Mouse (Mus musculus) liver, postnatal 0 days (tissue): ENCODE results near the gene Crtc1. TPM values are rescaled to one million over a fixed set of nuclear protein-coding genes. Genes with fewer than 3 reads are reported as not detected.

ENCODE experiments used
- ATAC-seq: fragments of 200-750 bp; cut with Nextera tagmentation; 2 replicates; pipeline ENCODE4 v1.8.0; 2017; ENCODE audit warnings: mild to moderate bottlenecking, moderate library complexity
- DNase-seq: peaks from one replicate; pipeline ENCODE4 v3.0.0-alpha.2; 2016
- H3K27ac ChIP-seq: fragments of 300-500 bp; sonication (generic); 2 replicates; pipeline ENCODE4 v1.5.1; 2014; ENCODE audit warnings: antibody characterized with exemption, moderate library complexity, mild to moderate bottlenecking, low read depth
- H3K27me3 ChIP-seq: fragments of 300-500 bp; sonication (generic); 2 replicates; pipeline ENCODE4 v1.6.1; 2014; ENCODE audit warnings: low read length, control low read depth, mixed read lengths; ENCODE audit not compliant: insufficient read depth
- H3K36me3 ChIP-seq: fragments of 300-500 bp; sonication (generic); replicated peaks from 2 replicates; pipeline ENCODE4 v1.6.1; 2014; ENCODE audit warnings: mild to moderate bottlenecking, control low read depth, low read length, moderate library complexity, mixed read lengths; ENCODE audit not compliant: insufficient read depth
- H3K4me1 ChIP-seq: fragments of 300-500 bp; sonication (generic); 2 replicates; pipeline ENCODE4 v1.6.1; 2014; ENCODE audit warnings: antibody characterized with exemption, mild to moderate bottlenecking, control low read depth; ENCODE audit not compliant: insufficient read depth
- H3K4me2 ChIP-seq: fragments of 300-500 bp; sonication (generic); 2 replicates; pipeline ENCODE4 v1.6.1; 2014; ENCODE audit warnings: low read depth, mild to moderate bottlenecking, low read length, moderate library complexity, mixed read lengths
- H3K4me3 ChIP-seq: fragments of 300-500 bp; sonication (generic); 2 replicates; pipeline ENCODE4 v1.5.1; 2014; ENCODE audit warnings: low read depth, low read length
- H3K9ac ChIP-seq: fragments of 300-500 bp; sonication (generic); replicated peaks from 2 replicates; pipeline ENCODE4 v1.6.1; 2014; ENCODE audit warnings: mild to moderate bottlenecking, moderate library complexity
- H3K9me3 ChIP-seq: fragments of 300-500 bp; sonication (generic); 2 replicates; pipeline ENCODE4 v1.6.1; 2016; ENCODE audit warnings: mild to moderate bottlenecking, control low read depth, low read length, mixed read lengths
- CTCF ChIP-seq: sonication (generic); IDR thresholded peaks from 2 replicates; pipeline ENCODE4 v1.5.1; 2016; ENCODE audit warnings: antibody characterized with exemption, low read depth
- EP300 ChIP-seq: IDR thresholded peaks from 2 replicates; pipeline ENCODE4 v1.6.1; 2016; ENCODE audit warnings: antibody characterized with exemption, low read depth, mild to moderate bottlenecking
- WGBS: fragments of 180-500 bp; shearing (Covaris S2); extraction: QIAGEN DNeasy Blood & Tissue Kit; methylation state at CpG from one replicate; pipeline ENCODE4 v1.1.7; 2014; ENCODE audit not compliant: insufficient replicate concordance; 5-methylcytosine and 5-hydroxymethylcytosine counted together
- polyA plus RNA-seq: library from polyadenylated mRNA; unstranded; fragments of >200 nt; fragmentation: Nextera tagmentation; extraction: Ambion mirVana; gene quantifications from 2 replicates; pipeline ENCODE4 v1.2.1, GENCODE M21; 2015

Crtc1 gene
- polyA plus RNA-seq, result 2.6 and 2.7 TPM in 2 replicates

GRCm38 (mm10) chr8:70439055-70439847 is at the start of gene Crtc1:
Crtc1 (minus strand) TSS chr8:70439579.
- no peaks in the 10 kb centered on the region for H3K27me3 ChIP-seq
- H3K27ac ChIP-seq, result peak within 1 kb of the TSS; percentile 60
- H3K4me1 ChIP-seq, result peaks cover 19% of the 10 kb centered on the region
- ATAC-seq, result peak; percentile 98
- no peaks in the 10 kb centered on the region; the same call in 1 of the 2 replicates for H3K36me3 ChIP-seq
- peak within 1 kb of the TSS; percentile 84 for H3K4me3 ChIP-seq
- H3K9me3 ChIP-seq, result no peaks in the 10 kb centered on the region
- TF ChIP-seq CTCF (no peak), EP300 (no peak)
- WGBS, result 1% methylated on average over 66 of the region's 70 CpGs
- peak within 1 kb of the TSS; percentile 61 for H3K9ac ChIP-seq
- DNase-seq, result peak; percentile 98
- peak within 1 kb of the TSS; percentile 93 for H3K4me2 ChIP-seq

- no peaks in the 10 kb centered on the region for H3K9me3 ChIP-seq
- WGBS, result 5% methylated on average over 14 of the region's 14 CpGs
- TF ChIP-seq CTCF (no peak), EP300 (no peak)
- H3K4me2 ChIP-seq, result peak overlapping the region; percentile 67
- peaks cover 23% of the 10 kb centered on the region for H3K4me1 ChIP-seq
- peak overlapping the region; percentile 27 for H3K4me3 ChIP-seq
- H3K36me3 ChIP-seq, result no peaks in the 10 kb centered on the region
- DNase-seq, result no peak
- no peak overlapping the region for H3K27ac ChIP-seq
- peaks cover 99% of the 10 kb centered on the region for H3K27me3 ChIP-seq
- ATAC-seq, result no peak
- no peak overlapping the region for H3K9ac ChIP-seq
Measured at GRCm38 (mm10) chr8:70488931-70489470, 49.6 kb upstream of the Crtc1 start.

GRCm38 (mm10) chr8:70487993-70488796 is 48.8 kb upstream of the Crtc1 start:
- ATAC-seq (peak; percentile 39), DNase-seq (no peak)
- peak overlapping the region; percentile 39 for H3K4me3 ChIP-seq
- no peak overlapping the region for H3K9ac ChIP-seq
- H3K27me3 ChIP-seq, result peaks cover 96% of the 10 kb centered on the region
- peaks cover 23% of the 10 kb centered on the region for H3K4me1 ChIP-seq
- H3K36me3 ChIP-seq, result no peaks in the 10 kb centered on the region
- WGBS, result 2% methylated on average over 47 of the region's 55 CpGs
- no peak overlapping the region for H3K27ac ChIP-seq
- no peaks in the 10 kb centered on the region for H3K9me3 ChIP-seq
- TF ChIP-seq EP300, result no peak
- TF ChIP-seq CTCF, result no peak
- peak overlapping the region; percentile 67 for H3K4me2 ChIP-seq

- Histone ChIP-seq H3K9me3 (no peaks in the 10 kb centered on the region), H3K9ac (no peak within 1 kb of the TSS), H3K27ac (no peak within 1 kb of the TSS), H3K27me3 (peaks cover 92% of the 10 kb centered on the region), H3K4me1 (peaks cover 18% of the 10 kb centered on the region), H3K4me2 (peak within 1 kb of the TSS; percentile 67), H3K36me3 (no peaks in the 10 kb centered on the region), H3K4me3 (peak within 1 kb of the TSS; percentile 39)
- TF ChIP-seq CTCF, result no peak
- TF ChIP-seq EP300, result no peak
- DNase-seq (peak; percentile 15), ATAC-seq (no peak)
- WGBS, result 17% methylated on average over 33 of the region's 33 CpGs
Measured at GRCm38 (mm10) chr8:70486941-70487520, 47.7 kb upstream of the Crtc1 start, which contains the start of gene Tmem59l. Tmem59l (minus strand) TSS chr8:70487358.

- Histone ChIP-seq H3K36me3 (no peaks in the 10 kb centered on the region), H3K27ac (no peak overlapping the region), H3K27me3 (peaks cover 89% of the 10 kb centered on the region), H3K4me1 (peaks cover 18% of the 10 kb centered on the region), H3K9ac (no peak overlapping the region), H3K4me3 (no peak overlapping the region), H3K4me2 (no peak overlapping the region), H3K9me3 (no peaks in the 10 kb centered on the region)
- 52% methylated on average over 7 of the region's 7 CpGs for WGBS
- TF ChIP-seq EP300, result no peak
- no peak for TF ChIP-seq CTCF
- DNase-seq (no peak), ATAC-seq (no peak)
Measured at GRCm38 (mm10) chr8:70486191-70486681, 46.9 kb upstream of the Crtc1 start.
